12 mouse cellular contexts compared by ENCODE assay signal in genomic region chr5:35147155-35147962, GRCm38 (mm10). TPM values are rescaled to one million over a fixed set of nuclear protein-coding genes. Genes with fewer than 3 reads are reported as not detected.
DNase-seq lines count a peak whose midpoint lies in the region; ATAC-seq and TF ChIP-seq lines count a peak whose summit lies in the region.
"Had no signal": no experiment of that assay in that cellular context is flagged by ENCODE, and none has a peak within 500 bp of the region (broad histone marks: within the 10 kb centered on the region; RNA-seq: fewer than 3 reads in every experiment).

No protein-coding gene starts in this region.

- ATAC-seq in forebrain, embryonic 13.5 days = peak; percentile 50; the same call in 1 of the 2 replicates
- ATAC-seq in liver, embryonic 11.5 days (replicated peaks; ENCODE audit: low FRiP score) = peak; percentile 56
- peak; percentile 23; the same call in 1 of the 2 replicates for ATAC-seq in common myeloid progenitor, adult 5-6 weeks (replicated peaks; ENCODE audit: low read depth, poor library complexity, severe bottlenecking)
- ATAC-seq in hindbrain, postnatal 0 days = peak; percentile 85
- ATAC-seq: Patski had no signal

- H3K4me2 ChIP-seq in forebrain, embryonic 13.5 days = no peak overlapping the region
- H3K4me2 ChIP-seq in liver, embryonic 11.5 days = no peak overlapping the region
- no peak overlapping the region for H3K4me2 ChIP-seq in hindbrain, postnatal 0 days (ENCODE audit: low read depth, low read length)

- WGBS in forebrain, embryonic 13.5 days = 61% methylated on average over 2 of the region's 2 CpGs
- 51% methylated on average over 2 of the region's 2 CpGs for WGBS in forebrain, embryonic 10.5 days
- 32% methylated on average over 2 of the region's 2 CpGs for WGBS in liver, embryonic 11.5 days
- WGBS in hindbrain, postnatal 0 days = 19% methylated on average over 2 of the region's 2 CpGs

- H3K27ac ChIP-seq in forebrain, embryonic 13.5 days = peak overlapping the region; percentile 73
- no peak overlapping the region; the same call in 1 of the 2 replicates for H3K27ac ChIP-seq in forebrain, embryonic 10.5 days
- no peak overlapping the region for H3K27ac ChIP-seq in liver, embryonic 11.5 days (ENCODE audit: low read depth, low read length)
- H3K27ac ChIP-seq in hindbrain, postnatal 0 days = peak overlapping the region; percentile 74

- H3K4me1 ChIP-seq in forebrain, embryonic 13.5 days = peaks cover 34% of the 10 kb centered on the region
- peaks cover 16% of the 10 kb centered on the region for H3K4me1 ChIP-seq in forebrain, embryonic 10.5 days
- H3K4me1 ChIP-seq in liver, embryonic 11.5 days (replicated peaks; ENCODE audit: control insufficient read depth, insufficient read depth, low read length) = peaks cover 12% of the 10 kb centered on the region
- peaks cover 29% of the 10 kb centered on the region for H3K4me1 ChIP-seq in hindbrain, postnatal 0 days (ENCODE audit: insufficient read depth, low read length)

- no peaks in the 10 kb centered on the region for H3K27me3 ChIP-seq in forebrain, embryonic 13.5 days
- peaks cover 7% of the 10 kb centered on the region; the same call in 1 of the 2 replicates for H3K27me3 ChIP-seq in forebrain, embryonic 10.5 days (ENCODE audit: poor library complexity, severe bottlenecking)
- no peaks in the 10 kb centered on the region for H3K27me3 ChIP-seq in liver, embryonic 11.5 days (replicated peaks; ENCODE audit: control insufficient read depth, insufficient read depth, low read length)
- no peaks in the 10 kb centered on the region for H3K27me3 ChIP-seq in hindbrain, postnatal 0 days (ENCODE audit: insufficient read depth, low read length)

- H3K9ac ChIP-seq in forebrain, embryonic 13.5 days = no peak overlapping the region
- no peak overlapping the region for H3K9ac ChIP-seq in liver, embryonic 11.5 days (ENCODE audit: low read depth, low read length)
- no peak overlapping the region for H3K9ac ChIP-seq in hindbrain, postnatal 0 days (replicated peaks; ENCODE audit: low read length)

- no peaks in the 10 kb centered on the region for H3K36me3 ChIP-seq in forebrain, embryonic 13.5 days (ENCODE audit: poor library complexity, severe bottlenecking)
- no peaks in the 10 kb centered on the region for H3K36me3 ChIP-seq in forebrain, embryonic 10.5 days (replicated peaks)
- H3K36me3 ChIP-seq in liver, embryonic 11.5 days (ENCODE audit: control insufficient read depth, insufficient read depth, low read length) = no peaks in the 10 kb centered on the region
- H3K36me3 ChIP-seq in hindbrain, postnatal 0 days (ENCODE audit: insufficient read depth, low read length) = no peaks in the 10 kb centered on the region

- H3K4me3 ChIP-seq in forebrain, embryonic 13.5 days = no peak overlapping the region
- no peak overlapping the region for H3K4me3 ChIP-seq in forebrain, embryonic 10.5 days
- no peak overlapping the region for H3K4me3 ChIP-seq in liver, embryonic 11.5 days (ENCODE audit: low read depth, low read length)
- no peak overlapping the region for H3K4me3 ChIP-seq in hindbrain, postnatal 0 days (ENCODE audit: low read length)

- DNase-seq in forebrain, embryonic 10.5 days (ENCODE audit: extremely low spot score, low spot score) = no peak
- DNase-seq in liver, embryonic 11.5 days (ENCODE audit: low spot score) = no peak
- DNase-seq in liver (no peak), MN1 (ENCODE audit: low spot score) (no peak)
- DNase-seq in hindbrain, postnatal 0 days (ENCODE audit: low spot score) = peak; percentile 75
- DNase-seq in spleen, postnatal 10 days (ENCODE audit: low spot score in 2 of 2) = no peak
- DNase-seq: adrenal gland, postnatal 25 days; lung, adult 2 months; thymus, adult 2 months had no signal

- no peaks in the 10 kb centered on the region for H3K9me3 ChIP-seq in forebrain, embryonic 13.5 days (replicated peaks)
- peaks cover 7% of the 10 kb centered on the region for H3K9me3 ChIP-seq in forebrain, embryonic 10.5 days
- H3K9me3 ChIP-seq in liver, embryonic 11.5 days (ENCODE audit: control insufficient read depth, low read length) = peaks cover 2% of the 10 kb centered on the region; the same call in 1 of the 2 replicates
- no peaks in the 10 kb centered on the region for H3K9me3 ChIP-seq in hindbrain, postnatal 0 days (ENCODE audit: low read length)

- no peak for TF ChIP-seq CTCF in hindbrain, postnatal 0 days (IDR thresholded peaks at IDR 0.05; ENCODE audit: low read depth)

RNA-seq across cellular contexts. Expression of gene Lrpap1, which starts 41.8 kb away (rescaled TPM):
- polyA plus RNA-seq in forebrain, embryonic 13.5 days (2015; fragmentation: Nextera tagmentation; extraction: Ambion mirVana) = 95.2 and 104 TPM in 2 replicates
- 73.0 and 75.0 TPM in 2 replicates for polyA plus RNA-seq in forebrain, embryonic 10.5 days (2016; fragmentation: Nextera tagmentation; extraction: Ambion mirVana)
- polyA plus RNA-seq in liver, embryonic 11.5 days (2014; fragmentation: Nextera tagmentation; extraction: Ambion mirVana) = 97.9 and 103 TPM in 2 replicates
- total RNA-seq in common myeloid progenitor, adult 5-6 weeks (2017) = 43.7 and 53.7 TPM in 2 replicates
- 97.2 and 99.5 TPM in 2 replicates for total RNA-seq in hindbrain, postnatal 0 days (2014; rRNA removed)
- polyA plus RNA-seq in hindbrain, postnatal 0 days (2015; fragmentation: Nextera tagmentation; extraction: Ambion mirVana) = 200 and 205 TPM in 2 replicates

Comparison
In these comparisons a context has a peak if more than half of its experiments do, and no peak if none do; other contexts are left out.
1. H3K27ac ChIP-seq: peak in forebrain, embryonic 13.5 days (single experiment) and hindbrain, postnatal 0 days (single experiment); none in forebrain, embryonic 10.5 days (single experiment) and liver, embryonic 11.5 days (single experiment).
2. ATAC-seq: peak in every context shown above with its lines; median percentile 85 in hindbrain, postnatal 0 days; 56 in liver, embryonic 11.5 days; 50 in forebrain, embryonic 13.5 days; 23 in common myeloid progenitor, adult 5-6 weeks.